Mouse (Mus musculus) heart, adult 2 months (tissue): Measurements from ENCODE around the gene Trak1. TPM values are rescaled to one million over a fixed set of nuclear protein-coding genes. Genes with fewer than 3 reads are reported as not detected.

Experiments
- DNase-seq, 2 experiments: peaks; one replicate each; pipeline ENCODE4 v3.0.0; 2021
- H3K27ac ChIP-seq: fragments of 200-600 bp; 2 replicates; pipeline ENCODE4 v1.8.1; 2022
- H3K27me3 ChIP-seq: fragments of 200-500 bp; 2 replicates; pipeline ENCODE4 v1.6.1; 2012; ENCODE audit warnings: mild to moderate bottlenecking, low read length, inconsistent platforms, mixed read lengths; ENCODE audit not compliant: control insufficient read depth, insufficient read depth
- H3K36me3 ChIP-seq: fragments of 200-500 bp; 2 replicates; pipeline ENCODE4 v1.6.1; 2012; ENCODE audit warnings: low read length, inconsistent platforms; ENCODE audit not compliant: control insufficient read depth, insufficient read depth
- H3K4me1 ChIP-seq: fragments of 200-500 bp; 2 replicates; pipeline ENCODE4 v1.6.1; 2011; ENCODE audit warnings: low read length; ENCODE audit not compliant: control insufficient read depth, insufficient read depth
- H3K4me3 ChIP-seq: fragments of 200-600 bp; 2 replicates; pipeline ENCODE4 v1.8.1; 2022
- H3K79me2 ChIP-seq: fragments of 200-500 bp; replicated peaks from 2 replicates; pipeline ENCODE4 v1.6.1; 2012; ENCODE audit warnings: mild to moderate bottlenecking, inconsistent platforms, low read length, moderate library complexity, mixed read lengths; ENCODE audit not compliant: control insufficient read depth, insufficient read depth
- H3K9ac ChIP-seq: fragments of 200-500 bp; 2 replicates; pipeline ENCODE4 v1.6.1; 2012; ENCODE audit warnings: low read depth, mild to moderate bottlenecking, control low read depth, inconsistent platforms, low read length, mixed read lengths
- CTCF ChIP-seq: fragments of 200-600 bp; IDR thresholded peaks from 2 replicates; pipeline ENCODE4 v1.8.1; 2022; ENCODE audit warnings: antibody characterized with exemption, mild to moderate bottlenecking, moderate library complexity
- EP300 ChIP-seq: fragments of 200-500 bp; IDR thresholded peaks from 2 replicates; pipeline ENCODE4 v1.6.1; 2011; ENCODE audit warnings: low read depth, low read length, control low read depth; ENCODE audit not compliant: insufficient read depth
- POLR2A ChIP-seq: fragments of 200-500 bp; IDR thresholded peaks from 2 replicates; pipeline ENCODE4 v1.6.1; 2011; ENCODE audit warnings: mild to moderate bottlenecking, low read depth, low read length, control low read depth; ENCODE audit not compliant: insufficient read depth
- WGBS: fragments of 180-500 bp; shearing (Covaris S2); methylation state at CpG from one replicate; pipeline ENCODE4 v1.1.7; 2018; 5-methylcytosine and 5-hydroxymethylcytosine counted together
- intact Hi-C: fragments of 180-260 bp; cut with DNase I; formaldehyde crosslinking; loops from one replicate; pipeline ENCODE4 v1.15.1; 2025
- polyA plus RNA-seq: library from polyadenylated mRNA; depleted of rRNA; stranded (reverse); fragments of >200 nt; gene quantifications from 2 replicates; pipeline ENCODE4 v1.2.3, GENCODE M21; 2012
- total RNA-seq, 2 experiments: library from RNA; stranded (reverse); gene quantifications; 2 replicates each; pipeline ENCODE4 v1.2.3; 2021

The Trak1 gene
- total and polyA plus RNA-seq, 3 experiments, result 170 to 302 (median 276) TPM

DNA sequence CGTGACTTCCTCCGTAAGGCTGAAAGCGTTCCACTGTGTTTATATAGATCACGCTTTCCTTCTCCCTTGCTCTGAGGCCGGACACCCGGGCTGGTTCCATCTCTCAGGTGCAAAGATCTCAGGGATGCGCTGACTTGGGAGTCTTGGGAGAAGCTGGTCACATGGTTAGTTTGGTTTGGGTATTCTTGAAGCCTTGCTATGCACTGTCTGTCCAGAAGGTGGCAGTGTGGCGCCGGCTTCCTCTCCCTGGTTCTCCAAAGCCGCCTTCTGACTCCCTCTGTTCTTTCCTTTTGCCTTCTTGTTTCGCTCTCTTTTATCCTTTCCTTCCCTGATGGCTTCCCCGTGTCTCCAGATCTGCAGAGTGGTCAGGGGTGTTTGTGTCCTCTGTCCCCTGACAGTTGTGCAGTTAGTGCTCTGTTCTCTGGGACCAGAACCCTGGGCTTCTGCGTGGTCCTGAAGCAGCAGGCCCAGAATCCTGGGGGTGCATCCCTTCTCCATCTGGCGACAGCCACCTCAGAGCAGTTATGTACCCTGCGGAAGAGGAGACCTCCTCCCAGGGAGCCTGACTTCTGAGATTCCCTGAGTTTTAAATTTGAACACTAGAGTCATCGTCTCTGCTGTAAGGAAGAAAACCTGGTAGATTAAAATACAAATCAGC lies 87.9 kb downstream of the Trak1 start:
- intact Hi-C loops, result loop anchor here (5.0 kb wide), 1 partner anchor 72 kb away; no protein-coding TSS in a partner anchor
- no peak for TF ChIP-seq CTCF
- no peak for TF ChIP-seq POLR2A
- TF ChIP-seq EP300, result peak; percentile 65; the same call in 1 of the 2 replicates
- H3K4me1 ChIP-seq, result peaks cover 30% of the 10 kb centered on the region
- peak; percentile 77 to 86 for DNase-seq
- H3K4me3 ChIP-seq, result no peak overlapping the region
- peaks cover 1% of the 10 kb centered on the region for H3K79me2 ChIP-seq
- WGBS, result 37% methylated on average over 16 of the region's 16 CpGs
- H3K27me3 ChIP-seq, result no peaks in the 10 kb centered on the region
- H3K9ac ChIP-seq, result no peak overlapping the region
- H3K36me3 ChIP-seq, result no peaks in the 10 kb centered on the region; the same call in 1 of the 2 replicates
- H3K27ac ChIP-seq, result no peak overlapping the region; the same call in 1 of the 2 replicates

- no peaks in the 10 kb centered on the region for H3K27me3 ChIP-seq
- 81% methylated on average over 12 of the region's 12 CpGs for WGBS
- H3K9ac ChIP-seq, result no peak overlapping the region
- no peak for DNase-seq
- no peak for TF ChIP-seq EP300
- TF ChIP-seq POLR2A, result no peak
- no peak overlapping the region for H3K4me3 ChIP-seq
- peaks cover 28% of the 10 kb centered on the region for H3K4me1 ChIP-seq
- intact Hi-C loops, result loop anchor here (5.0 kb wide), 1 partner anchor 71 kb away; no protein-coding TSS in a partner anchor
- H3K27ac ChIP-seq, result no peak overlapping the region
- H3K36me3 ChIP-seq, result no peaks in the 10 kb centered on the region; the same call in 1 of the 2 replicates
- H3K79me2 ChIP-seq, result peaks cover 1% of the 10 kb centered on the region; the same call in 1 of the 2 replicates
Observed at GRCm38 (mm10) chr9:121385749-121386350, 88.5 kb downstream of the Trak1 start.

- H3K27ac ChIP-seq, result peak overlapping the region; percentile 28; the same call in 1 of the 2 replicates
- no peaks in the 10 kb centered on the region; the same call in 1 of the 2 replicates for H3K36me3 ChIP-seq
- 66% methylated on average over 9 of the region's 9 CpGs for WGBS
- no peaks in the 10 kb centered on the region for H3K27me3 ChIP-seq
- TF ChIP-seq CTCF (no peak), EP300 (0 out of 2 replicates have a peak, but pooled peaks have one; percentile 33)
- peaks cover 1% of the 10 kb centered on the region; the same call in 1 of the 2 replicates for H3K79me2 ChIP-seq
- no peak overlapping the region for H3K9ac ChIP-seq
- peaks cover 20% of the 10 kb centered on the region for H3K4me1 ChIP-seq
- H3K4me3 ChIP-seq, result no peak overlapping the region
- intact Hi-C loops, result loop anchor here (5.0 kb wide), 1 partner anchor 70 kb away; no protein-coding TSS in a partner anchor
- peak in 1 of 2 experiments; percentile 65 for DNase-seq
Observed at GRCm38 (mm10) chr9:121387539-121388272, 90.4 kb downstream of the Trak1 start.

DNA sequence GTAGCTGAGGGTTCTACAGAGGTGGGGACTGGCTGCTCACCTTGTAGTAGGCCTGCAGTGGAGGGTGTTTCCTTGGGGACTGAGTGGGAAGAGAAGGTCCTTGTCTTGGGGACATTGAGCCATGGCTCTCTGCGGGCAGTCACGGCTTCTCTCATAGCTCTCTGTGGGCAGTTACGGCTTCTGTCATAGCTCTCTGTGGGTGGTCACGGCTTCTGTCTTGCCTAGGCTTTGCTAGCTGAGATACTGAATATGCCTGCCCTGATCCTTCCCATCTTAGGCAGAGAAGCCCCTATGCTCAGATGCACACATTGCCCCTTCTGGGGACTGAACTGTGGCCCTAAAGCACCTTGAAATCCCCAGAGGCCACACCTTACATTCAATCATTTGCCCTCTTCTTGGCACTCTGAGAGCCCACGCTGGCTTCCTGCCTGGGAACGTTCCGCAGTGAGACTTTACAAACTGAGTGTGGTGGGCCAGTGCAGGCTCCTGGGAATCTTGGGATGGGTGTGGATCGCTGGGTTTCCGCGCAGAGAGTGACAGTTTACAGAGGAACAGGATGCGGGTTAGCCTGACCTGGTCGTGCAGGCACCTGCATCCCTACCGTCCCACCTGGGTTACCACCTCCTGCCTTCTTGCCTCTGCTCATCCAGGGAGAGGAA lies 91.1 kb downstream of the Trak1 start:
- Histone ChIP-seq H3K36me3 (no peaks in the 10 kb centered on the region; the same call in 1 of the 2 replicates), H3K4me1 (peaks cover 17% of the 10 kb centered on the region), H3K79me2 (peaks cover 1% of the 10 kb centered on the region; the same call in 1 of the 2 replicates), H3K27me3 (no peaks in the 10 kb centered on the region), H3K4me3 (no peak overlapping the region), H3K9ac (no peak overlapping the region), H3K27ac (peak overlapping the region; percentile 28; the same call in 1 of the 2 replicates)
- WGBS, result 51% methylated on average over 13 of the region's 13 CpGs
- no peak for DNase-seq
- intact Hi-C loops, result loop anchor here (5.0 kb wide), 1 partner anchor 69 kb away; no protein-coding TSS in a partner anchor
- TF ChIP-seq EP300 (no peak), CTCF (no peak), POLR2A (no peak)

DNA sequence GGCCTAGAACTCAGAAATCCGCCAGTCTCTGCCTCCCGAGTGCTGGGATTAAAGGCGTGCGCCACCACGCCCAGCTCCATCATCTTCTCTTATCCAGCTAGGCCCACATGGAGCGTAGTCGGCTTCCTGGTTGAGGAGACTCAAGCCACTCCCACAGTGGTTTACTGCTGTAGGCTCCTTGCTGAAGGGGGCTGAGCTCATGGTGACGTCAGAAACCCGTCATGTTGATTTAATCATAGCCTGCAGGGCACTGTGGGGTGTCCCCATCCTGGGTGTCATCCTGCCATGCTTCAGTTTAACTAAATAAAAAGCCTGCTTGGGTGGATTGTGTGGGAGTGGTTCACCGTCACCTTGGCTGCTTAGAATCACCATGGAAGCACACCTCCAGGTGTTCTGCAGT lies 92.0 kb downstream of the Trak1 start:
- intact Hi-C loops, result loop anchor here (5.0 kb wide), 1 partner anchor 68 kb away; no protein-coding TSS in a partner anchor

More for the DNA sequence above, 92.0 kb downstream of the Trak1 start:
- Histone ChIP-seq H3K4me1 (peaks cover 15% of the 10 kb centered on the region), H3K9ac (no peak overlapping the region), H3K36me3 (no peaks in the 10 kb centered on the region; the same call in 1 of the 2 replicates), H3K27ac (no peak overlapping the region), H3K4me3 (no peak overlapping the region), H3K79me2 (peaks cover 1% of the 10 kb centered on the region; the same call in 1 of the 2 replicates), H3K27me3 (no peaks in the 10 kb centered on the region)
- WGBS, result 90% methylated on average over 10 of the region's 10 CpGs
- TF ChIP-seq EP300 (no peak), CTCF (no peak), POLR2A (no peak)
- no peak for DNase-seq
